Comparison of ENCODE assay signal across 22 mouse cellular contexts in the genomic region with DNA sequence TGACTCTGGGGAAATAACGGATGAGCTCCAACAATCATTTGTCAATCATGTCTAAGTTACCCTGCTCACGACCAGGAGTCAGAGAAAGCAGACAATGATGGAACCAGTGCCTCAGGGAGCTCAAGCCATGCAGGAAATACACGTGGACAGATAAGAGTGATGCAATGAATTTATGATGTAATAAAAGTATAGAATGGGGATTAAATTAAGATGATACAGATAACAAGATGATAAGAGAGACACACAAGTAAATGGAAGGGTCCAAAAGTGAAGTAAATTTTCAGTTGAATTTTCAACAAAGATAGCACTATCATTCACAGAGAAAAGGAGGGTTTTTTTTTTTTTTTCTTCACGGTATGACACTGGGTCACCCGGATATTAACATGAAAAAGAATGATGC.
DNase-seq lines count a peak whose midpoint lies in the region; ATAC-seq and TF ChIP-seq lines count a peak whose summit lies in the region.
"Had no signal": no experiment of that assay in that cellular context is flagged by ENCODE, and none has a peak within 500 bp of the region (broad histone marks: within the 10 kb centered on the region; RNA-seq: fewer than 3 reads in every experiment).

No protein-coding gene starts in this region.

- no peak overlapping the region for H3K4me2 ChIP-seq in midbrain, embryonic 15.5 days
- no peak overlapping the region for H3K4me2 ChIP-seq in midbrain, embryonic 16.5 days (ENCODE audit: low read length)
- no peak overlapping the region for H3K4me2 ChIP-seq in intestine, embryonic 16.5 days (ENCODE audit: low read depth, low read length)
- no peak overlapping the region for H3K4me2 ChIP-seq in kidney, embryonic 16.5 days (replicated peaks; ENCODE audit: low read depth, low read length)
- H3K4me2 ChIP-seq: forebrain, embryonic 13.5 days; heart, embryonic 11.5 days; hindbrain, embryonic 13.5 days had no signal

- no peak overlapping the region for H3K4me3 ChIP-seq in midbrain, embryonic 15.5 days
- H3K4me3 ChIP-seq in midbrain, embryonic 16.5 days (ENCODE audit: low read depth, low read length) = no peak overlapping the region
- peak overlapping the region; percentile 10 to 38; a peak in 3 of 4 replicates for H3K4me3 ChIP-seq in MEL (ENCODE audit: control insufficient read depth in 1 of 2, insufficient read depth in 1 of 2, low read depth in 2 of 2, low read length in 2 of 2)
- no peak overlapping the region for H3K4me3 ChIP-seq in intestine, embryonic 16.5 days (ENCODE audit: low read length)
- no peak overlapping the region for H3K4me3 ChIP-seq in kidney, embryonic 16.5 days (ENCODE audit: low read length)
- H3K4me3 ChIP-seq: forebrain, embryonic 10.5 days; forebrain, embryonic 13.5 days; gastrocnemius, adult 2 months; hindbrain, embryonic 13.5 days had no signal

- no peaks in the 10 kb centered on the region for H3K4me1 ChIP-seq in midbrain, embryonic 15.5 days
- no peaks in the 10 kb centered on the region for H3K4me1 ChIP-seq in midbrain, embryonic 16.5 days (ENCODE audit: control insufficient read depth, insufficient read depth, low read length)
- H3K4me1 ChIP-seq in MEL (ENCODE audit: control insufficient read depth in 1 of 2, insufficient read depth in 2 of 2, low read length in 2 of 2) = peaks cover 6 to 20% of the 10 kb centered on the region in 2 experiments
- no peaks in the 10 kb centered on the region for H3K4me1 ChIP-seq in intestine, embryonic 16.5 days (ENCODE audit: control insufficient read depth, insufficient read depth, low read length)
- H3K4me1 ChIP-seq in kidney, embryonic 16.5 days (ENCODE audit: insufficient read depth, low read length) = no peaks in the 10 kb centered on the region
- H3K4me1 ChIP-seq: forebrain, embryonic 10.5 days; forebrain, embryonic 13.5 days; hindbrain, embryonic 13.5 days had no signal

- TF ChIP-seq POLR2A in MEL (IDR thresholded peaks at IDR 0.05; ENCODE audit: control insufficient read depth in 1 of 2, insufficient read depth in 1 of 2, low read depth in 1 of 2, low read length in 2 of 2, poor library complexity in 1 of 2) = no peak

- 0 out of 2 replicates have a peak overlapping the region, but pooled peaks have one; percentile 18 for H3K27ac ChIP-seq in midbrain, embryonic 15.5 days
- no peak overlapping the region for H3K27ac ChIP-seq in midbrain, embryonic 16.5 days (ENCODE audit: low read length)
- peak overlapping the region; percentile 35 for H3K27ac ChIP-seq in MEL (ENCODE audit: control insufficient read depth, low read depth, low read length)
- H3K27ac ChIP-seq in intestine, embryonic 16.5 days (ENCODE audit: low read length) = no peak overlapping the region
- no peak overlapping the region for H3K27ac ChIP-seq in kidney, embryonic 16.5 days (ENCODE audit: low read length)
- H3K27ac ChIP-seq: forebrain, embryonic 10.5 days; forebrain, embryonic 13.5 days; gastrocnemius, adult 2 months had no signal

- H3K36me3 ChIP-seq in midbrain, embryonic 15.5 days (replicated peaks) = no peaks in the 10 kb centered on the region
- H3K36me3 ChIP-seq in midbrain, embryonic 16.5 days (ENCODE audit: control insufficient read depth, insufficient read depth, low read length) = no peaks in the 10 kb centered on the region
- H3K36me3 ChIP-seq in MEL (ENCODE audit: control insufficient read depth in 1 of 2, insufficient read depth in 2 of 2, low read length in 2 of 2) = peaks cover 0 to 17% of the 10 kb centered on the region in 2 experiments; a peak in 2 of 4 replicates
- no peaks in the 10 kb centered on the region for H3K36me3 ChIP-seq in intestine, embryonic 16.5 days (ENCODE audit: control insufficient read depth, insufficient read depth, low read length)
- peaks cover 27% of the 10 kb centered on the region for H3K36me3 ChIP-seq in kidney, embryonic 16.5 days (ENCODE audit: insufficient read depth, low read length)

- no peaks in the 10 kb centered on the region for H3K9me3 ChIP-seq in midbrain, embryonic 15.5 days
- H3K9me3 ChIP-seq in midbrain, embryonic 16.5 days (replicated peaks; ENCODE audit: control insufficient read depth, low read length, poor library complexity, severe bottlenecking) = no peaks in the 10 kb centered on the region
- no peaks in the 10 kb centered on the region for H3K9me3 ChIP-seq in MEL (replicated peaks; ENCODE audit: insufficient read depth, low read length)
- H3K9me3 ChIP-seq in intestine, embryonic 16.5 days (ENCODE audit: control insufficient read depth, low read length) = no peaks in the 10 kb centered on the region
- no peaks in the 10 kb centered on the region for H3K9me3 ChIP-seq in kidney, embryonic 16.5 days (ENCODE audit: low read length)
- H3K9me3 ChIP-seq: forebrain, embryonic 10.5 days; forebrain, embryonic 13.5 days; hindbrain, embryonic 13.5 days had no signal

- 73% methylated on average over 5 of the region's 5 CpGs for WGBS in midbrain, embryonic 15.5 days
- WGBS in midbrain, embryonic 16.5 days = 74% methylated on average over 5 of the region's 5 CpGs
- 55% methylated on average over 5 of the region's 5 CpGs for WGBS in intestine, embryonic 16.5 days
- WGBS in kidney, embryonic 16.5 days = 76% methylated on average over 5 of the region's 5 CpGs

- no peak for TF ChIP-seq RAD21 in MEL (IDR thresholded peaks at IDR 0.05; ENCODE audit: low read depth, low read length)

- no peak for TF ChIP-seq CTCF in MEL (IDR thresholded peaks at IDR 0.05 in 2 of 3, conservative IDR thresholded peaks at IDR 0.05 in 1 of 3; ENCODE audit: control insufficient read depth in 1 of 3, insufficient read depth in 1 of 3, low read depth in 2 of 3, low read length in 3 of 3, poor library complexity in 1 of 3, severe bottlenecking in 1 of 3)

- DNase-seq in MEL (ENCODE audit: low read depth, low spot score) = peak; percentile 41
- DNase-seq in retina, embryonic 14.5 days (ENCODE audit: low spot score) = peak; percentile 28
- no peak for DNase-seq in embryo, embryonic 10.5 days (ENCODE audit: low spot score)
- no peak for DNase-seq in ovary, postnatal 10 days (ENCODE audit: low spot score)
- DNase-seq: adrenal gland, postnatal 10 days; cerebellum, adult 11-12 months; cerebellum, adult 8-10 months; cerebellum, postnatal 36 days; gastrocnemius, adult 2 months; gastrocnemius, postnatal 14 days; heart, adult 11 months had no signal

- peak; percentile 50 to 56; a peak in 3 of 4 replicates for TF ChIP-seq EP300 in MEL (IDR thresholded peaks at IDR 0.05; ENCODE audit: low read depth in 1 of 2, low read length in 2 of 2)

- H3K79me2 ChIP-seq in MEL (ENCODE audit: control insufficient read depth, insufficient read depth, low read length, poor library complexity) = no peaks in the 10 kb centered on the region

- no peaks in the 10 kb centered on the region for H3K27me3 ChIP-seq in midbrain, embryonic 15.5 days (replicated peaks)
- H3K27me3 ChIP-seq in midbrain, embryonic 16.5 days (ENCODE audit: control insufficient read depth, insufficient read depth, low read depth, low read length) = no peaks in the 10 kb centered on the region
- no peaks in the 10 kb centered on the region; a peak in 1 of 4 replicates for H3K27me3 ChIP-seq in MEL (ENCODE audit: control insufficient read depth in 1 of 2, insufficient read depth in 2 of 2, low read length in 2 of 2)
- H3K27me3 ChIP-seq in intestine, embryonic 16.5 days (replicated peaks; ENCODE audit: control insufficient read depth, insufficient read depth, low read length) = no peaks in the 10 kb centered on the region
- no peaks in the 10 kb centered on the region for H3K27me3 ChIP-seq in kidney, embryonic 16.5 days (ENCODE audit: insufficient read depth, low read length)
- H3K27me3 ChIP-seq: forebrain, embryonic 13.5 days; hindbrain, embryonic 13.5 days; Patski had no signal

- no peak overlapping the region for H3K9ac ChIP-seq in midbrain, embryonic 15.5 days
- no peak overlapping the region for H3K9ac ChIP-seq in midbrain, embryonic 16.5 days (ENCODE audit: low read depth, low read length)
- H3K9ac ChIP-seq in MEL (ENCODE audit: control insufficient read depth, low read depth, low read length, poor library complexity, severe bottlenecking) = peak overlapping the region; percentile 45
- H3K9ac ChIP-seq in intestine, embryonic 16.5 days (ENCODE audit: low read depth, low read length) = no peak overlapping the region
- no peak overlapping the region for H3K9ac ChIP-seq in kidney, embryonic 16.5 days (replicated peaks; ENCODE audit: low read length)
- H3K9ac ChIP-seq: forebrain, embryonic 13.5 days; hindbrain, embryonic 13.5 days had no signal

- ATAC-seq in midbrain, embryonic 15.5 days (replicated peaks) = no peak
- no peak for ATAC-seq in midbrain, embryonic 16.5 days
- 0 out of 2 replicates have a peak, but pooled peaks have one; percentile 44 for ATAC-seq in intestine, embryonic 16.5 days
- no peak for ATAC-seq in kidney, embryonic 16.5 days (ENCODE audit: low FRiP score, low TSS enrichment)
- ATAC-seq: forebrain, embryonic 13.5 days; forebrain, embryonic 16.5 days; hindbrain, postnatal 0 days; Patski had no signal

TF ChIP-seq in MEL, 35 proteins besides CTCF, POLR2A, EP300 and RAD21:
- TF ChIP-seq GATA1 (IDR thresholded peaks at IDR 0.05; ENCODE audit: low read depth, low read length) (peak; percentile 61), CHD1 (IDR thresholded peaks at IDR 0.05; ENCODE audit: low read depth, low read length) (no peak), ZKSCAN1 (IDR thresholded peaks at IDR 0.05; ENCODE audit: low read depth, low read length) (no peak), ZNF384 (IDR thresholded peaks at IDR 0.05; ENCODE audit: low read depth, low read length) (peak; percentile 71), TCF12 (IDR thresholded peaks at IDR 0.05; ENCODE audit: low read depth, low read length) (peak; percentile 22; the same call in 1 of the 2 replicates), MAX (IDR thresholded peaks at IDR 0.05; ENCODE audit: low read length) (peak; percentile 57), ETS1 (IDR thresholded peaks at IDR 0.05; ENCODE audit: low read depth, low read length) (peak; percentile 47; the same call in 1 of the 2 replicates), MEF2A (IDR thresholded peaks at IDR 0.05; ENCODE audit: extremely low read depth, insufficient replicate concordance, low read depth, low read length, poor library complexity, severe bottlenecking) (no peak), MYC (IDR thresholded peaks at IDR 0.05; ENCODE audit: low read depth, low read length) (peak; percentile 69; the same call in 1 of the 2 replicates), E2F4 (IDR thresholded peaks at IDR 0.05; ENCODE audit: borderline replicate concordance, low read depth, low read length) (no peak), GABPA (IDR thresholded peaks at IDR 0.05; ENCODE audit: low read depth, low read length) (no peak), MXI1 (IDR thresholded peaks at IDR 0.05; ENCODE audit: low read depth, low read length) (0 out of 2 replicates have a peak, but pooled peaks have one; percentile 31), POLR2AphosphoS5 (IDR thresholded peaks at IDR 0.05; ENCODE audit: borderline replicate concordance, low read depth, low read length) (no peak)

Comparison
In these comparisons a context has a peak if more than half of its experiments do, and no peak if none do; other contexts are left out.
1. H3K27ac ChIP-seq: peak in midbrain, embryonic 15.5 days (single experiment) and MEL (single experiment); none in midbrain, embryonic 16.5 days (single experiment), intestine, embryonic 16.5 days (single experiment) and kidney, embryonic 16.5 days (single experiment).
2. H3K4me3 ChIP-seq: peak in MEL (2 of 2); none in midbrain, embryonic 15.5 days (single experiment), midbrain, embryonic 16.5 days (single experiment), intestine, embryonic 16.5 days (single experiment) and kidney, embryonic 16.5 days (single experiment).
3. DNase-seq: peak in MEL (single experiment) and retina, embryonic 14.5 days (single experiment); none in embryo, embryonic 10.5 days (single experiment) and ovary, postnatal 10 days (single experiment).